Mouse (Mus musculus): ENCODE data around the gene Ap4e1.
A peak's percentile ranks its signal among the peaks of the same experiment; 100 is the strongest.
"Not testable (repeated sequence)": the region's sequence is repeated elsewhere in the genome, so short reads cannot be mapped to it uniquely, and the experiment has no call there.

Ap4e1 gene

GRCm38 (mm10) chr2:127077611-127078010, 69.1 kb downstream of the Ap4e1 start:
- DNase-seq (ENCODE audit: low read depth), result no peak

- DNase-seq (ENCODE audit: low read depth), result not testable (repeated sequence)
Observed at GRCm38 (mm10) chr2:127079066-127079465, 70.5 kb downstream of the Ap4e1 start.

- DNase-seq (ENCODE audit: low read depth), result no peak
Observed at GRCm38 (mm10) chr2:127079881-127080590, 71.5 kb downstream of the Ap4e1 start.

GRCm38 (mm10) chr2:127080591-127081218, 72.2 kb downstream of the Ap4e1 start:
- peak; percentile 33 for DNase-seq (ENCODE audit: low read depth)

GRCm38 (mm10) chr2:127086235-127086634, 77.7 kb downstream of the Ap4e1 start:
- DNase-seq (ENCODE audit: low read depth), result no peak

GRCm38 (mm10) chr2:127090151-127090550, 81.6 kb downstream of the Ap4e1 start:
- DNase-seq (ENCODE audit: low read depth), result not testable (repeated sequence)

GRCm38 (mm10) chr2:127092000-127092399, 83.5 kb downstream of the Ap4e1 start:
- DNase-seq (ENCODE audit: low read depth), result no peak

GRCm38 (mm10) chr2:127108986-127109385, 100.5 kb downstream of the Ap4e1 start:
- no peak for DNase-seq (ENCODE audit: low read depth)
